Mouse (Mus musculus) cortical plate, adult 2 months (tissue): ENCODE data around the gene Spg20.

ENCODE experiments used
- CTCF ChIP-seq: fragments of 200-500 bp; IDR thresholded peaks from 2 replicates; pipeline ENCODE4 v1.5.1; 2011; ENCODE audit warnings: mild to moderate bottlenecking, control low read depth, low read length; ENCODE audit not compliant: insufficient read depth; ENCODE audit errors: extremely low read depth
- POLR2A ChIP-seq: fragments of 200-500 bp; IDR thresholded peaks from 2 replicates; pipeline ENCODE4 v1.6.1; 2011; ENCODE audit warnings: mild to moderate bottlenecking, low read length, control low read depth; ENCODE audit not compliant: insufficient read depth; ENCODE audit errors: extremely low read depth

DNA sequence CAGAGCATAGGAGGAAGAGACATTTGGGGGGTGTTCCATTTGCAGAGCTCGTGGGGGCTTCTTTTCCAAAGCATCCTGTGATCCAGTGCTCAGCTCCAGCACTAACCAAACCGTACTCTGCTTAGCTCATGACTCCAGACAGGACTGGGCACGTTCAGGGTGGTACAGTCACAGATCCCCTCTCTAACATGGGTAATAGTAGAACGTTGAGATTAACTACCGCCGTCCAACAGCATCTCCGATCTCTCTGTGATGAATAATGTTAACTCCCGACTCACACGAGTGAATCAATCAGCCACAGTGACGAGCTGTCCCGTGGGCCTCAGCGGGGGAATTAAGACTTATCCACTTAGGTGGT, 45.3 kb upstream of the Spg20 start:
- TF ChIP-seq POLR2A: no peak
- no peak for TF ChIP-seq CTCF
